Comparison of ENCODE assay signal across 12 mouse cellular contexts in the genomic region with DNA sequence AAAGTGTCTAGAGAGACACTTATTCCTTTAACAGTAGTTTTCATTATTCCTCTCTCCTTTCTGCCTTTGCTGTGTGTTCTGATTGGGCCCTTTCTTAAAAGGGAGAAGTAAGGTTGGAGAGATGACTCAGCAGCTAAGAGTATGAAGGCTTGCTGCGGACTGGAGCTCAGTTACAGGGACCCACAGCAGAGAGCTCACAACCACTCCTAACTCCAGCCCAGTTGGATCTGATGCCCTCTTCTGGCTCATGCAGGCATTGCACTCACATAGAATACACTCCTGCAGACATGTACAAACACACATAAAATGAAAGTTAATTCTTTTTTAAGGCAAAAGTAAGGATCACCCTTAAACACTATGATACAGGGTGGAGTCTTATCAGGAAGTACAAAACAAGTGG.
DNase-seq lines count a peak whose midpoint lies in the region; TF ChIP-seq lines count a peak whose summit lies in the region.
"Had no signal": no experiment of that assay in that cellular context is flagged by ENCODE, and none has a peak within 500 bp of the region (broad histone marks: within the 10 kb centered on the region; RNA-seq: fewer than 3 reads in every experiment).

No protein-coding gene starts in this region.

- no peaks in the 10 kb centered on the region for H3K27me3 ChIP-seq in CH12.LX (replicated peaks)
- H3K27me3 ChIP-seq: embryonic facial prominence, embryonic 15.5 days; hindbrain, embryonic 12.5 days; limb, embryonic 15.5 days; megakaryocyte, embryonic 14.5 days had no signal

- no peaks in the 10 kb centered on the region for H3K4me1 ChIP-seq in CH12.LX (ENCODE audit: control insufficient read depth in 1 of 2, insufficient read depth in 2 of 2)
- no peaks in the 10 kb centered on the region for H3K4me1 ChIP-seq in bone marrow, adult 2 months (ENCODE audit: control insufficient read depth, insufficient read depth, low read length)
- H3K4me1 ChIP-seq: embryonic facial prominence, embryonic 15.5 days; hindbrain, embryonic 12.5 days; limb, embryonic 15.5 days had no signal

- no peak for TF ChIP-seq POLR2A in CH12.LX (IDR thresholded peaks at IDR 0.05; ENCODE audit: low read depth, low read length)
- no peak for TF ChIP-seq POLR2A in bone marrow, adult 2 months (IDR thresholded peaks at IDR 0.05; ENCODE audit: borderline replicate concordance, control insufficient read depth, low read depth, low read length)

- no peak for TF ChIP-seq EP300 in CH12.LX (IDR thresholded peaks at IDR 0.05; ENCODE audit: low read length)

- H3K9me3 ChIP-seq in CH12.LX (replicated peaks; ENCODE audit: low read length), result peaks cover 5% of the 10 kb centered on the region
- H3K9me3 ChIP-seq: embryonic facial prominence, embryonic 15.5 days; hindbrain, embryonic 12.5 days; limb, embryonic 15.5 days; megakaryocyte, embryonic 14.5 days had no signal

- H3K36me3 ChIP-seq in CH12.LX (replicated peaks in 1 of 2; ENCODE audit: control insufficient read depth in 1 of 2, insufficient read depth in 1 of 2, low read length in 1 of 2), result peaks cover 59 to 99% of the 10 kb centered on the region in 2 experiments

- dilution Hi-C loops in CH12.LX (cut with MboI; ENCODE audit: extremely low pct_ligation_motif_present, extremely low pct_unique_long_range_greater_than_20kb, low sequenced_read_pairs), result no loop called here

- 81% methylated on average over 1 of the region's 1 CpGs for WGBS in bone marrow, adult 2 months

- H3K9ac ChIP-seq in CH12.LX (ENCODE audit: insufficient read depth, low read depth), result no peak overlapping the region
- H3K9ac ChIP-seq: embryonic facial prominence, embryonic 15.5 days; hindbrain, embryonic 12.5 days; limb, embryonic 15.5 days had no signal

- no peak overlapping the region for H3K4me3 ChIP-seq in layer of hippocampus, adult 2 months
- H3K4me3 ChIP-seq in CH12.LX (replicated peaks in 1 of 3; ENCODE audit: low read depth in 2 of 3, low read length in 2 of 3, poor library complexity in 1 of 3), result no peak overlapping the region
- H3K4me3 ChIP-seq in bone marrow, adult 2 months (replicated peaks; ENCODE audit: control insufficient read depth, low read depth, low read length), result no peak overlapping the region
- H3K4me3 ChIP-seq: embryonic facial prominence, embryonic 15.5 days; hindbrain, embryonic 12.5 days; limb, embryonic 15.5 days; megakaryocyte, embryonic 14.5 days had no signal

- TF ChIP-seq CTCF in layer of hippocampus, adult 2 months (conservative IDR thresholded peaks at IDR 0.05), result peak; percentile 51
- TF ChIP-seq CTCF in CH12.LX (conservative IDR thresholded peaks at IDR 0.05 in 1 of 2, IDR thresholded peaks at IDR 0.05 in 1 of 2; ENCODE audit: low read depth in 2 of 2, low read length in 2 of 2), result 0 out of 4 replicates have a peak, but pooled peaks of 1 of the 2 experiments have one; percentile 13
- TF ChIP-seq CTCF in bone marrow, adult 2 months (IDR thresholded peaks at IDR 0.05; ENCODE audit: control insufficient read depth, insufficient read depth, low read length), result 0 out of 2 replicates have a peak, but pooled peaks have one; percentile 8

- H3K27ac ChIP-seq in layer of hippocampus, adult 2 months, result no peak overlapping the region
- H3K27ac ChIP-seq in CH12.LX (ENCODE audit: insufficient read depth, low read depth), result no peak overlapping the region
- H3K27ac ChIP-seq in bone marrow, adult 2 months (ENCODE audit: control insufficient read depth, insufficient read depth, low read depth, low read length, poor library complexity), result no peak overlapping the region
- H3K27ac ChIP-seq: embryonic facial prominence, embryonic 15.5 days; hindbrain, embryonic 12.5 days; limb, embryonic 15.5 days had no signal

- in situ Hi-C loops in CH12.LX (cut with MboI; ENCODE audit: low pct_ligation_motif_present, low pct_unique_long_range_greater_than_20kb, low sequenced_read_pairs), result no loop called here

- H3K79me2 ChIP-seq in CH12.LX (replicated peaks; ENCODE audit: control insufficient read depth, extremely low read depth, insufficient read depth, poor library complexity, severe bottlenecking), result no peaks in the 10 kb centered on the region

- DNase-seq in layer of hippocampus, adult 2 months (ENCODE audit: low spot score in 2 of 2), result no peak
- DNase-seq in layer of hippocampus, postnatal 25 days (ENCODE audit: extremely low spot score in 1 of 2, low spot score in 1 of 2), result no peak
- peak; percentile 40 for DNase-seq in 416B (ENCODE audit: low read depth)
- peak; percentile 22 for DNase-seq in CH12.LX (ENCODE audit: extremely low read depth)
- no peak for DNase-seq in cerebellum, adult 11 months
- no peak for DNase-seq in layer of hippocampus, postnatal 36 days
- DNase-seq: cerebellum, postnatal 25 days had no signal

- no peak overlapping the region for H3K4me2 ChIP-seq in CH12.LX (ENCODE audit: insufficient read depth, low read depth, poor library complexity, severe bottlenecking)
- H3K4me2 ChIP-seq: embryonic facial prominence, embryonic 15.5 days; hindbrain, embryonic 12.5 days; limb, embryonic 15.5 days had no signal

- no peak for TF ChIP-seq RAD21 in CH12.LX (IDR thresholded peaks at IDR 0.05; ENCODE audit: low read depth, low read length)

TF ChIP-seq in CH12.LX, 34 proteins besides CTCF, POLR2A, EP300 and RAD21:
- TF ChIP-seq USF1 (IDR thresholded peaks at IDR 0.05; ENCODE audit: low read depth, low read length) (no peak), UBTF (IDR thresholded peaks at IDR 0.05; ENCODE audit: low read depth, low read length) (no peak), ZKSCAN1 (IDR thresholded peaks at IDR 0.05; ENCODE audit: borderline replicate concordance, low read depth, low read length) (no peak), MXI1 (IDR thresholded peaks at IDR 0.05; ENCODE audit: low read depth, low read length) (no peak), CHD1 (IDR thresholded peaks at IDR 0.05; ENCODE audit: low read depth, low read length) (no peak), ELF1 (IDR thresholded peaks at IDR 0.05; ENCODE audit: low read depth, low read length) (no peak), IRF4 (IDR thresholded peaks at IDR 0.05; ENCODE audit: low read depth, low read length) (no peak), JUND (conservative IDR thresholded peaks at IDR 0.05; ENCODE audit: low read depth, low read length) (no peak), PAX5 (IDR thresholded peaks at IDR 0.05; ENCODE audit: low read length) (no peak)

Comparison
In these comparisons a context has a peak if more than half of its experiments do, and no peak if none do; other contexts are left out.
1. DNase-seq: peak in 416B (single experiment) and CH12.LX (single experiment); none in layer of hippocampus, adult 2 months (0 of 2), layer of hippocampus, postnatal 25 days (0 of 2), cerebellum, adult 11 months (single experiment) and layer of hippocampus, postnatal 36 days (0 of 2).